Mouse (Mus musculus): ENCODE measurements around the gene Gm17428. TPM values are rescaled to one million over a fixed set of nuclear protein-coding genes. Genes with fewer than 3 reads are reported as not detected.

Gene Gm17428
- polyA plus RNA-seq, 1 experiment from 2014 or later, result not detected

GRCm38 (mm10) chr14:54938431-54939219 lies 38.1 kb upstream of the Gm17428 start:
- ATAC-seq (replicated peaks; ENCODE audit: low FRiP score) (no peak), DNase-seq (ENCODE audit: low spot score) (no peak)
- Histone ChIP-seq H3K36me3 (ENCODE audit: control insufficient read depth, insufficient read depth, low read length) (no peaks in the 10 kb centered on the region), H3K9ac (ENCODE audit: low read depth, low read length) (no peak overlapping the region), H3K27me3 (replicated peaks; ENCODE audit: control insufficient read depth, insufficient read depth, low read length) (peaks cover 3% of the 10 kb centered on the region), H3K9me3 (ENCODE audit: control insufficient read depth, low read length) (no peaks in the 10 kb centered on the region), H3K4me2 (no peak overlapping the region), H3K4me3 (ENCODE audit: low read depth, low read length) (no peak overlapping the region), H3K27ac (ENCODE audit: low read depth, low read length) (no peak overlapping the region), H3K4me1 (replicated peaks; ENCODE audit: control insufficient read depth, insufficient read depth, low read length) (no peaks in the 10 kb centered on the region)
- WGBS, result 73% methylated on average over 15 of the region's 15 CpGs

- Histone ChIP-seq H3K36me3 (ENCODE audit: control insufficient read depth, insufficient read depth, low read length) (no peaks in the 10 kb centered on the region), H3K4me2 (no peak overlapping the region), H3K27me3 (replicated peaks; ENCODE audit: control insufficient read depth, insufficient read depth, low read length) (peaks cover 3% of the 10 kb centered on the region), H3K4me3 (ENCODE audit: low read depth, low read length) (no peak overlapping the region), H3K4me1 (replicated peaks; ENCODE audit: control insufficient read depth, insufficient read depth, low read length) (no peaks in the 10 kb centered on the region), H3K27ac (ENCODE audit: low read depth, low read length) (no peak overlapping the region), H3K9ac (ENCODE audit: low read depth, low read length) (no peak overlapping the region), H3K9me3 (ENCODE audit: control insufficient read depth, low read length) (no peaks in the 10 kb centered on the region)
- 48% methylated on average over 12 of the region's 12 CpGs for WGBS
- DNase-seq (ENCODE audit: low spot score) (peak; percentile 62), ATAC-seq (replicated peaks; ENCODE audit: low FRiP score) (no peak)
Measured at GRCm38 (mm10) chr14:54939434-54940175, 37.1 kb upstream of the Gm17428 start.

- no peak overlapping the region for H3K4me3 ChIP-seq (ENCODE audit: low read depth, low read length)
- WGBS, result 73% methylated on average over 3 of the region's 3 CpGs
- H3K9me3 ChIP-seq (ENCODE audit: control insufficient read depth, low read length), result no peaks in the 10 kb centered on the region
- no peak overlapping the region for H3K9ac ChIP-seq (ENCODE audit: low read depth, low read length)
- peaks cover 3% of the 10 kb centered on the region for H3K27me3 ChIP-seq (replicated peaks; ENCODE audit: control insufficient read depth, insufficient read depth, low read length)
- DNase-seq (ENCODE audit: low spot score), result no peak
- no peaks in the 10 kb centered on the region for H3K36me3 ChIP-seq (ENCODE audit: control insufficient read depth, insufficient read depth, low read length)
- ATAC-seq (replicated peaks; ENCODE audit: low FRiP score), result no peak
- no peak overlapping the region for H3K27ac ChIP-seq (ENCODE audit: low read depth, low read length)
- H3K4me2 ChIP-seq, result no peak overlapping the region
- H3K4me1 ChIP-seq (replicated peaks; ENCODE audit: control insufficient read depth, insufficient read depth, low read length), result no peaks in the 10 kb centered on the region
Measured at GRCm38 (mm10) chr14:54940176-54940530, 36.6 kb upstream of the Gm17428 start.

DNA sequence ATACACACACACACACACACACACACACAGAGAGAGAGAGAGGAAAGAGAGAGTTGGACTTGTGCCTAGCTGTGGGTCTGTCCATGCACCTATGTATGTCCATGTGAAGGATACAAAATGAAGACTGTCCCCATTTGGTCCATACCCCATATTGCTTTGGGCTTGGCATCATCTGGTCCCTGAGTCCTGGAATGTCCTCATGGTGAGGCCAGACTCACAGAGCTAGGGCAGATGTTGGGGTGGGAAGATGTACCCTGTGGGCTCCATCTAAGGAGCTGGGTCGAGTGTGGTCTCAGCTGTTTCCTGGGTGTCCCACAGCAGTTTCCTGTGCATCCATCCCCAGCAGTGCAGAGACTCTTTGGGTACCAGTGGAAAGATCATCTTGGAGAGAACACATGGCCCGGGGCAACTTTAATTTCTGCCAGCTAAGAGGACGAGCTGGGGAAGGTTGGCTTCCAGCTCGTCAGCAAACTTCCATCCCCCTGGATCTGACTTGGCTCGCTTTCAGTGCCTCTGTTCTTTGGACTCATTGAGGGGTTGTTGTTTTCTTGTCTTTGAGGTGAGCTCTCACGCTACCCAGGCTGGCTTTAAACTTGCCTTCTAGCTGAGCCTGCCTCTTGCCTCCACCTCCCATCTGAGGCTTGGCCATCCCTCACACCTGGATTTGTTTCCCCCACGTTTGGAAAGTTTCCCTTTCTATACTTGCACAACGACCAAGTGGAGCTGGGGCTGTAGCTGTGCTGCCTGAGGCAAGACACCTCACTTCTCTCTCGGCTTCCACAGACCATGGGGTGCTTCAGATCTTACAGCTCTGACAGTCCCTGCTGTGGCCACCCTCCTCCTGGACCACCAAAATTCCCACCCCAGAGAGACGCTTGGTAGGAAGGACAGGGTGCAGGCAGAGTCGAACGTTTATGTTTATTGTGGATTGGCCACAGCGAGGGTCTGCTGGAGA lies 35.4 kb upstream of the Gm17428 start:
- H3K4me3 ChIP-seq (ENCODE audit: low read depth, low read length), result no peak overlapping the region
- H3K4me2 ChIP-seq, result no peak overlapping the region
- H3K27me3 ChIP-seq (replicated peaks; ENCODE audit: control insufficient read depth, insufficient read depth, low read length), result peaks cover 3% of the 10 kb centered on the region
- H3K4me1 ChIP-seq (replicated peaks; ENCODE audit: control insufficient read depth, insufficient read depth, low read length), result no peaks in the 10 kb centered on the region
- no peak overlapping the region for H3K9ac ChIP-seq (ENCODE audit: low read depth, low read length)
- ATAC-seq (replicated peaks; ENCODE audit: low FRiP score) (no peak), DNase-seq (ENCODE audit: low spot score) (no peak)
- no peak overlapping the region for H3K27ac ChIP-seq (ENCODE audit: low read depth, low read length)
- H3K9me3 ChIP-seq (ENCODE audit: control insufficient read depth, low read length), result no peaks in the 10 kb centered on the region
- no peaks in the 10 kb centered on the region for H3K36me3 ChIP-seq (ENCODE audit: control insufficient read depth, insufficient read depth, low read length)
- WGBS, result 62% methylated on average over 13 of the region's 13 CpGs

DNA sequence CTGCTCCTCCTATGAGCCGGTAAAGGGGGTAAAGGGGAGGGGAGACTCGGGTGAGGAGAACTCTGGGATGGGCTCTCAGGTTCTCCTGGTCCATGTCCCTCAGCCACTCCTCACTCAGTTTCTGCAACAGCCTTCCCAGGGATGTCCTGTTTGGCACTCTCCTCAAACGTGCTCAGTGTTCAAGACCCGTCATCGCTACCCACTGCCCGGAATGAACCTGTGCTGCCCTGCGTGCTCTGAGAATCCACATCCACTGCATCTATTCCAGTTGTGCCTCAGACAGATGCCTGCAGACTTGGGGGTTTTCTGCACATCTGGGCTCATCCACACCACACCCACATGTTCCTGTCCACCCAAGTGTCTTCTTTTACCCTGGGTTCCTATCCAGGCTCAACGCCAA lies 34.3 kb upstream of the Gm17428 start:
- Histone ChIP-seq H3K4me3 (ENCODE audit: low read depth, low read length) (no peak overlapping the region), H3K27me3 (replicated peaks; ENCODE audit: control insufficient read depth, insufficient read depth, low read length) (no peaks in the 10 kb centered on the region; the same call in 1 of the 2 replicates), H3K9ac (ENCODE audit: low read depth, low read length) (no peak overlapping the region), H3K9me3 (ENCODE audit: control insufficient read depth, low read length) (no peaks in the 10 kb centered on the region), H3K36me3 (ENCODE audit: control insufficient read depth, insufficient read depth, low read length) (no peaks in the 10 kb centered on the region), H3K4me1 (replicated peaks; ENCODE audit: control insufficient read depth, insufficient read depth, low read length) (no peaks in the 10 kb centered on the region), H3K4me2 (no peak overlapping the region), H3K27ac (ENCODE audit: low read depth, low read length) (no peak overlapping the region)
- DNase-seq (ENCODE audit: low spot score) (no peak), ATAC-seq (replicated peaks; ENCODE audit: low FRiP score) (no peak)
- WGBS, result 84% methylated on average over 8 of the region's 8 CpGs

DNA sequence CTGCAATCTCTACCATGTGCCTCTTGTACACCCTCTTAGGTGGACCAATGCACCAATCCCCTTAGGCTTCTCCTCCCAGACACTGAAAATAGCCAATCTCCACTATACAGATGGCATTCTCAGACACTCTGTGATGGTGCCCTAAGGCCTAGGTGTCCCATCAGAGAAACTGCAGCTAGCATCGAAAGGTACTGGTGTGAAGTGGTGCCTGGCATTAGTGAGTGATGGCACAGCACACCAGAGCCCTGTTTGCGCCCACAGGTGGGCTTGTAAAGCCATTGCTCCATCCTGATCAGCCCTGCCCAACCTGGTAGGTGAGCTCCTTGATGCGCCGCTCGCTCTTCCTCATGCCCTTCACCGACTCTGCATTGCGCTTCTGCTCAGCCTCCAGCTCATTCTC lies 32.8 kb upstream of the Gm17428 start:
- no peak overlapping the region for H3K4me3 ChIP-seq (ENCODE audit: low read depth, low read length)
- ATAC-seq (replicated peaks; ENCODE audit: low FRiP score) (no peak), DNase-seq (ENCODE audit: low spot score) (no peak)
- no peaks in the 10 kb centered on the region for H3K9me3 ChIP-seq (ENCODE audit: control insufficient read depth, low read length)
- no peaks in the 10 kb centered on the region for H3K36me3 ChIP-seq (ENCODE audit: control insufficient read depth, insufficient read depth, low read length)
- H3K9ac ChIP-seq (ENCODE audit: low read depth, low read length), result no peak overlapping the region
- H3K4me2 ChIP-seq, result no peak overlapping the region
- no peaks in the 10 kb centered on the region for H3K27me3 ChIP-seq (replicated peaks; ENCODE audit: control insufficient read depth, insufficient read depth, low read length)
- 88% methylated on average over 7 of the region's 7 CpGs for WGBS
- no peaks in the 10 kb centered on the region for H3K4me1 ChIP-seq (replicated peaks; ENCODE audit: control insufficient read depth, insufficient read depth, low read length)
- H3K27ac ChIP-seq (ENCODE audit: low read depth, low read length), result no peak overlapping the region

DNA sequence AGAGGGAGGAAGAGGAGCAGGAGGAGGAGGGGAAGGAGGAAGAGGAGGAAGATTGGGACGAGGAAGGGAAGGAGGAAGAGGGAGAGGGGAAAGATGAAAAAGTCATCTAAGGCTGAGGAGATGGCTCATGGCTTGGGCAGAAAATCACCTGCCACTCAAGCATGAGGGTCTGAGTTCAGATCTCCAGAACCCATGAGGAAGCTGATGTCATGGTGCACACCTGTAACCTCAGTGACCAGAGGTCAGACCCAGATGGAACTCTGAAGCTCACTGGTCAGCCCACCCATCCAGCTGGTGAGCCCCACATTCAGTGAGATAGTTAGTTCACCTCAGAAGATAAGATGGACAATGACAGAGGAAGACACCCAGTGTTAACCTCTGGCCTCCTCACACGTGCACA lies 31.8 kb upstream of the Gm17428 start:
- no peaks in the 10 kb centered on the region for H3K36me3 ChIP-seq (ENCODE audit: control insufficient read depth, insufficient read depth, low read length)
- no peak overlapping the region for H3K27ac ChIP-seq (ENCODE audit: low read depth, low read length)

DNA sequence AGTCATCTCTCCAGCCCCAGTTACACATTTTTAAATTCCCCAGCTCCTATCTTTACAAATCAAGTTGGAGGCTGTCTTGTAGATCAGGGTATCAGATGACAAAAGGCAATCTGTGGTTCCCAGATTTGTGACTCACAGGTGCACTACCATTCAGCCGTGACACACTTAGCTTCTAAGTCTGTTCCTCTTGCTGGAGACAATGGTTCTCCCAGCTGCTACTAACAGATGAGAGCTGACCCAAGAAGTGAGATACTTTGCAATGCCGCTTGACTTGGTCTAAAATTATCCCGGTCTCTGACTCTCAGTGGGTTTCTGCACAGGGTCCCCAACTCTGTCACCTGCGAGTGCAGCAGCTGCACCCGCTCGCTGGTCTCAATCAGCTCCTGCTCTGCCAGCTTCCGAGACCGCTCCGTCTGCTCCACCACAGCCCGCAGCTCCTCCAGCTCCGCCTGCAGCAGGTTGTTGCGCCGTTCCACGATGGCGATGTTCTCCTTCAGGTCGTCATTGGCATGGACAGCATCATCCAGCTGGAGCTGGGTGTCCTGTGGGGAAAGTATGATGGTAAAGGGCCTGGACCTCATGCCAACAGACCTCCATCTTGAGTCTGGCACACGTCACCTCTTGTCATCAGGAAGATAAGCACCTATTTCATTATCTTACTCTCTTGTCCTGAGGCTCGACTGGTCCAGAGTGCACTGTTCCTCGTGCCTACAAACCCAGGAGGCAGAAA lies 30.6 kb upstream of the Gm17428 start:
- Histone ChIP-seq H3K4me2 (no peak overlapping the region), H3K4me3 (ENCODE audit: low read depth, low read length) (no peak overlapping the region), H3K9me3 (ENCODE audit: control insufficient read depth, low read length) (no peaks in the 10 kb centered on the region), H3K9ac (ENCODE audit: low read depth, low read length) (no peak overlapping the region), H3K27me3 (replicated peaks; ENCODE audit: control insufficient read depth, insufficient read depth, low read length) (0 out of 2 replicates have a peak, but pooled peaks cover 6% of the 10 kb centered on the region), H3K27ac (ENCODE audit: low read depth, low read length) (no peak overlapping the region), H3K4me1 (replicated peaks; ENCODE audit: control insufficient read depth, insufficient read depth, low read length) (no peaks in the 10 kb centered on the region), H3K36me3 (ENCODE audit: control insufficient read depth, insufficient read depth, low read length) (no peaks in the 10 kb centered on the region)
- WGBS, result 74% methylated on average over 19 of the region's 19 CpGs
- ATAC-seq (replicated peaks; ENCODE audit: low FRiP score), result no peak
- no peak for DNase-seq (ENCODE audit: low spot score)

More for the DNA sequence above, 31.8 kb upstream of the Gm17428 start:
- no peaks in the 10 kb centered on the region for H3K4me1 ChIP-seq (replicated peaks; ENCODE audit: control insufficient read depth, insufficient read depth, low read length)
- H3K4me3 ChIP-seq (ENCODE audit: low read depth, low read length), result no peak overlapping the region
- no peak overlapping the region for H3K9ac ChIP-seq (ENCODE audit: low read depth, low read length)
- ATAC-seq (replicated peaks; ENCODE audit: low FRiP score), result no peak
- H3K4me2 ChIP-seq, result no peak overlapping the region
- H3K9me3 ChIP-seq (ENCODE audit: control insufficient read depth, low read length), result no peaks in the 10 kb centered on the region
- 0 out of 2 replicates have a peak, but pooled peaks cover 2% of the 10 kb centered on the region for H3K27me3 ChIP-seq (replicated peaks; ENCODE audit: control insufficient read depth, insufficient read depth, low read length)
- 54% methylated on average over 2 of the region's 2 CpGs for WGBS
- no peak for DNase-seq (ENCODE audit: low spot score)

All from liver, embryonic 11.5 days (tissue).